Mouse (Mus musculus) CD4-positive helper T cell, adult 2 months (primary cell): ENCODE results near the gene Ecsit.

Experiments used
- DNase-seq: peaks from one replicate; pipeline ENCODE4 v3.0.0-alpha.2; 2012; ENCODE audit warnings: low read depth, missing footprints, low spot score

Gene Ecsit

GRCm38 (mm10) chr9:22085022-22085834, at the start of gene Ecsit:
Gene Ecsit (minus strand): TSS chr9:22085438.
- DNase-seq = peak; percentile 94

- DNase-seq = peak; percentile 75
These were observed 49.1 kb upstream of the Ecsit start for GRCm38 (mm10) chr9:22134246-22134890.

- DNase-seq = peak; percentile 53
These were observed 47.0 kb upstream of the Ecsit start for GRCm38 (mm10) chr9:22132220-22132619.

- DNase-seq = peak; percentile 66
These were observed 46.2 kb upstream of the Ecsit start for GRCm38 (mm10) chr9:22131226-22131981.

GRCm38 (mm10) chr9:22125246-22126027, 40.2 kb upstream of the Ecsit start:
- DNase-seq = no peak

- DNase-seq = no peak
These were observed 38.9 kb upstream of the Ecsit start for GRCm38 (mm10) chr9:22124169-22124568.

- peak; percentile 41 for DNase-seq
These were observed 37.9 kb upstream of the Ecsit start for GRCm38 (mm10) chr9:22123069-22123609.

GRCm38 (mm10) chr9:22122005-22122404, 36.8 kb upstream of the Ecsit start:
- DNase-seq = no peak

- DNase-seq = no peak
These were observed 36.3 kb upstream of the Ecsit start for GRCm38 (mm10) chr9:22121545-22121944.

- DNase-seq = no peak
These were observed 34.3 kb upstream of the Ecsit start for GRCm38 (mm10) chr9:22119543-22119942.

GRCm38 (mm10) chr9:22117754-22118456, 32.7 kb upstream of the Ecsit start:
- peak; percentile 91 for DNase-seq

- peak; percentile 96 for DNase-seq
These were observed 31.6 kb upstream of the Ecsit start, which contains the start of gene Elof1 for GRCm38 (mm10) chr9:22116740-22117426. Gene Elof1 (minus strand): TSS chr9:22117172.

GRCm38 (mm10) chr9:22116086-22116485, 30.8 kb upstream of the Ecsit start:
- no peak for DNase-seq

- DNase-seq = no peak
These were observed 30.4 kb upstream of the Ecsit start for GRCm38 (mm10) chr9:22115635-22116034.

GRCm38 (mm10) chr9:22108194-22108593, 23.0 kb upstream of the Ecsit start:
- no peak for DNase-seq

GRCm38 (mm10) chr9:22099922-22100321, 14.7 kb upstream of the Ecsit start:
- no peak for DNase-seq

GRCm38 (mm10) chr9:22098993-22099696, 13.9 kb upstream of the Ecsit start, which contains the start of gene Cnn1:
Gene Cnn1 (plus strand): TSS chr9:22099216.
- no peak for DNase-seq

- DNase-seq = peak; percentile 85
These were observed 10.6 kb upstream of the Ecsit start for GRCm38 (mm10) chr9:22095854-22096307.

- DNase-seq = no peak
These were observed 7.5 kb upstream of the Ecsit start for GRCm38 (mm10) chr9:22092746-22093145.
